ENCODE assay signal across 14 mouse cellular contexts in the genomic region with DNA sequence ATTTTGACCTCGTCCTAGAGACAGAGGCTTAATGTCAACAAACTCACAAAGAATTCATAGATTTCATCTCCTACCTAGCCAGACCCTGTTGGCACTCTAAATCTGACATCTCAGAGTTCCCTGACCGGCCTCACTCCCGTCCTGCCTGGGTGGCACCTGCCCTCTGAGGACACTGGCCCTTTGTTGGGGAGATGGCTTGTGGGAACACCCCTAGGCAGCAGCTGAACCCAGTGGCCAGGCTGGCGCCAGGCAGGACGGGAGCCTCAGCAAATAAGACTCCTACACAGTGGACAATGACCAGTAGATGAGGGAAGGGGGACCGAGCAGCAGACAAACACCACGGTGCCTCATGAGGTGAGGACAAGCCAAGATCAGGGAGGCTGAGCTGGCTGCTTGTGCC.
"Had no signal": no experiment of that assay in that cellular context is flagged by ENCODE, and none has a peak within 500 bp of the region (broad histone marks: within the 10 kb centered on the region; RNA-seq: fewer than 3 reads in every experiment).

No protein-coding gene starts in this region.

- H3K4me3 ChIP-seq: left cerebral cortex, adult 2 months; liver, embryonic 13.5 days; midbrain, embryonic 12.5 days; neural tube, embryonic 15.5 days had no signal

- H3K9me3 ChIP-seq: liver, embryonic 13.5 days; midbrain, embryonic 12.5 days; neural tube, embryonic 15.5 days had no signal

- H3K4me2 ChIP-seq: liver, embryonic 13.5 days; midbrain, embryonic 12.5 days; neural tube, embryonic 15.5 days had no signal

- H3K9ac ChIP-seq: liver, embryonic 13.5 days; midbrain, embryonic 12.5 days; neural tube, embryonic 15.5 days had no signal

- H3K36me3 ChIP-seq: liver, embryonic 13.5 days; midbrain, embryonic 12.5 days; neural tube, embryonic 15.5 days had no signal

- DNase-seq: kidney, adult 11 months; kidney, adult 9 months; liver, embryonic 13.5 days; lung, adult 2 months; lung, postnatal 36 days; right cerebral cortex, postnatal 4 days; spleen, adult 18-20 months; thymus, adult 2 months; thymus, postnatal 25 days had no signal

- H3K27ac ChIP-seq: kidney, postnatal 0 days; left cerebral cortex, adult 2 months; liver, embryonic 13.5 days; midbrain, embryonic 12.5 days; neural tube, embryonic 15.5 days had no signal

- ATAC-seq: lung, postnatal 0 days had no signal

- H3K4me1 ChIP-seq: midbrain, embryonic 12.5 days; neural tube, embryonic 15.5 days had no signal

- H3K27me3 ChIP-seq: liver, embryonic 13.5 days; midbrain, embryonic 12.5 days; neural tube, embryonic 15.5 days had no signal
